25 mouse cellular contexts compared by ENCODE assay signal in the genomic region with DNA sequence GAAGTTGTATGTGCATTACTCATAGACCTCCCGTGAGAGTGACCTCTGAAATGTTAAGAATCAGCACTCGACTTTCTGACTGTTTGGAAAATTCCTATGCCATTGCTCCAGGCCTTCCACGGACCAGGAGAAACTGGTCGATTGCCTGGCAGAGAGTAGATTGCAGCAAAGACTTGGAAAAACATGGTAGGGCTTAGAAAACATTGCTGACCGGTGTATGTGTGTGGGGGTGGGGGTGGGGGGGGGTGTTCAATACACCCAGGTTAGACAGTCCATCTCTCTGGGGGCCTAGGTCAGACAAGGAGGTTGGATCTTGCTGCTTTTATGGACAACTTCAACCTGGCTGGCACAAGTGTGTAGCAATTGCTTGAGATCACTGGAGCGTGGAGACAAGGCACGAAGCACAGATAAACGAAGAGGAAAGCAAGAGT. TPM values are rescaled to one million over a fixed set of nuclear protein-coding genes. Genes with fewer than 3 reads are reported as not detected.
DNase-seq lines count a peak whose midpoint lies in the region; ATAC-seq and TF ChIP-seq lines count a peak whose summit lies in the region.
"Had no signal": no experiment of that assay in that cellular context is flagged by ENCODE, and none has a peak within 500 bp of the region (broad histone marks: within the 10 kb centered on the region; RNA-seq: fewer than 3 reads in every experiment).

No protein-coding gene starts in this region.

- intact Hi-C loops in gastrocnemius, postnatal 36 days (cut with DNase I): loop anchor here (5.0 kb wide), 1 partner anchor 106 kb away; a partner anchor contains a TSS

- H3K9ac ChIP-seq in stomach, postnatal 0 days (ENCODE audit: low read length): no peak overlapping the region
- H3K9ac ChIP-seq in forebrain, embryonic 16.5 days (replicated peaks; ENCODE audit: low read depth, low read length): no peak overlapping the region
- H3K9ac ChIP-seq: embryonic facial prominence, embryonic 12.5 days; hindbrain, embryonic 15.5 days; limb, embryonic 13.5 days; liver, embryonic 13.5 days; lung, embryonic 15.5 days had no signal

- H3K36me3 ChIP-seq in kidney, adult 2 months (ENCODE audit: control insufficient read depth, insufficient read depth, low read length): no peaks in the 10 kb centered on the region
- H3K36me3 ChIP-seq in stomach, postnatal 0 days (ENCODE audit: control insufficient read depth, insufficient read depth, low read length): no peaks in the 10 kb centered on the region
- no peaks in the 10 kb centered on the region for H3K36me3 ChIP-seq in forebrain, embryonic 16.5 days (ENCODE audit: control insufficient read depth, insufficient read depth)
- H3K36me3 ChIP-seq: embryonic facial prominence, embryonic 12.5 days; G1E; hindbrain, embryonic 15.5 days; limb, embryonic 13.5 days; liver, embryonic 13.5 days; lung, embryonic 15.5 days had no signal

- TF ChIP-seq POLR2A in kidney, adult 2 months (IDR thresholded peaks at IDR 0.05; ENCODE audit: low read depth, low read length): no peak

- H3K4me1 ChIP-seq in kidney, adult 2 months (ENCODE audit: control insufficient read depth, insufficient read depth, low read length): peaks cover 10% of the 10 kb centered on the region
- H3K4me1 ChIP-seq in stomach, postnatal 0 days (replicated peaks; ENCODE audit: control insufficient read depth, insufficient read depth): no peaks in the 10 kb centered on the region
- H3K4me1 ChIP-seq in forebrain, embryonic 16.5 days (replicated peaks; ENCODE audit: control insufficient read depth, insufficient read depth, low read length): no peaks in the 10 kb centered on the region
- H3K4me1 ChIP-seq: hindbrain, embryonic 15.5 days; lung, embryonic 15.5 days had no signal

- no peak for ATAC-seq in stomach, postnatal 0 days (ENCODE audit: low FRiP score, low TSS enrichment)
- ATAC-seq in forebrain, embryonic 16.5 days: no peak

- H3K4me2 ChIP-seq in stomach, postnatal 0 days (replicated peaks; ENCODE audit: low read depth): no peak overlapping the region
- H3K4me2 ChIP-seq in forebrain, embryonic 16.5 days (ENCODE audit: low read length): no peak overlapping the region
- H3K4me2 ChIP-seq: embryonic facial prominence, embryonic 12.5 days; hindbrain, embryonic 15.5 days; limb, embryonic 13.5 days; liver, embryonic 13.5 days; lung, embryonic 15.5 days; midbrain, embryonic 11.5 days had no signal

- 31% methylated on average over 8 of the region's 8 CpGs for WGBS in kidney, adult 2 months
- 60% methylated on average over 8 of the region's 8 CpGs for WGBS in stomach, postnatal 0 days
- WGBS in forebrain, embryonic 16.5 days: 74% methylated on average over 8 of the region's 8 CpGs

- no peak for TF ChIP-seq CTCF in kidney, adult 2 months (conservative IDR thresholded peaks at IDR 0.05; ENCODE audit: insufficient read depth, insufficient read length, low read depth, low read length)
- TF ChIP-seq CTCF in stomach, postnatal 0 days (IDR thresholded peaks at IDR 0.05; ENCODE audit: low read depth): no peak

- DNase-seq in adrenal gland, adult 2 months: peak; percentile 36
- no peak for DNase-seq in adrenal gland, postnatal 4 days (ENCODE audit: low spot score in 2 of 2)
- peak; percentile 68 for DNase-seq in NIH3T3 (ENCODE audit: low read depth)
- peak; percentile 69 for DNase-seq in kidney, adult 2 months
- peak; percentile 24 for DNase-seq in kidney, postnatal 10 days
- no peak for DNase-seq in gastrocnemius, postnatal 36 days
- no peak for DNase-seq in stomach, postnatal 0 days (ENCODE audit: low spot score)
- DNase-seq: cerebellum, adult 8-10 months; heart, postnatal 4 days; liver, embryonic 13.5 days; lung, postnatal 4 days; retina, postnatal 1 day; right cerebral cortex, postnatal 4 days had no signal

- no peak for TF ChIP-seq EP300 in stomach, postnatal 0 days (optimal IDR thresholded peaks at IDR 0.05)

- H3K27ac ChIP-seq in kidney, adult 2 months (ENCODE audit: insufficient read depth, low read depth, low read length): peak overlapping the region; percentile 61; the same call in 1 of the 2 replicates
- no peak overlapping the region for H3K27ac ChIP-seq in stomach, postnatal 0 days (replicated peaks)
- H3K27ac ChIP-seq in forebrain, embryonic 16.5 days (ENCODE audit: low read length): no peak overlapping the region
- H3K27ac ChIP-seq: embryonic facial prominence, embryonic 12.5 days; hindbrain, embryonic 15.5 days; limb, embryonic 13.5 days; liver, embryonic 13.5 days; lung, embryonic 15.5 days had no signal

- no peak overlapping the region for H3K4me3 ChIP-seq in kidney, adult 2 months (ENCODE audit: insufficient read depth, low read depth, low read length)
- no peak overlapping the region for H3K4me3 ChIP-seq in stomach, postnatal 0 days (ENCODE audit: low read depth, low read length)
- H3K4me3 ChIP-seq in forebrain, embryonic 16.5 days (replicated peaks; ENCODE audit: low read length): no peak overlapping the region
- H3K4me3 ChIP-seq: embryonic facial prominence, embryonic 12.5 days; hindbrain, embryonic 15.5 days; limb, embryonic 13.5 days; liver, embryonic 13.5 days; lung, embryonic 15.5 days had no signal

- H3K27me3 ChIP-seq in kidney, adult 2 months (replicated peaks; ENCODE audit: control insufficient read depth, insufficient read depth, low read length): no peaks in the 10 kb centered on the region
- H3K27me3 ChIP-seq in stomach, postnatal 0 days (ENCODE audit: control insufficient read depth, insufficient read depth, low read length): no peaks in the 10 kb centered on the region
- no peaks in the 10 kb centered on the region for H3K27me3 ChIP-seq in forebrain, embryonic 16.5 days (replicated peaks; ENCODE audit: control insufficient read depth, insufficient read depth, low read length)
- H3K27me3 ChIP-seq: embryonic facial prominence, embryonic 12.5 days; hindbrain, embryonic 15.5 days; limb, embryonic 13.5 days; liver, embryonic 13.5 days; lung, embryonic 15.5 days had no signal

- no peaks in the 10 kb centered on the region for H3K9me3 ChIP-seq in stomach, postnatal 0 days (ENCODE audit: control insufficient read depth, low read length)
- no peaks in the 10 kb centered on the region for H3K9me3 ChIP-seq in forebrain, embryonic 16.5 days (ENCODE audit: control insufficient read depth, low read length)
- H3K9me3 ChIP-seq: embryonic facial prominence, embryonic 12.5 days; G1E; hindbrain, embryonic 15.5 days; limb, embryonic 13.5 days; liver, embryonic 13.5 days; lung, embryonic 15.5 days had no signal

RNA-seq across cellular contexts. Expression of a gene that starts 23.2 kb away (rescaled TPM):
- total RNA-seq in adrenal gland, adult 2 months (2021): not detected
- not detected in 2 replicates for polyA plus RNA-seq in adrenal gland, adult 2 months (2012; rRNA removed)
- 1 to 10 TPM in 1 of 2 experiments, under 1 TPM in 1; 0.92 to 1.8 TPM for total RNA-seq in adrenal gland, postnatal 4 days (2021)
- polyA plus RNA-seq in kidney, adult 2 months (2012; rRNA removed): 0.55 TPM in 1 of 2 replicates, not detected in the other
- 10 to 100 TPM; 40.3 to 40.8 TPM for total RNA-seq in gastrocnemius, postnatal 36 days (2021)
- 0.17 TPM in 1 of 2 replicates, not detected in the other for polyA plus RNA-seq in stomach, postnatal 0 days (2015; fragmentation: Nextera tagmentation; extraction: Ambion mirVana)
- polyA plus RNA-seq in forebrain, embryonic 16.5 days (2015; fragmentation: Nextera tagmentation; extraction: Ambion mirVana): 1.1 and 1.4 TPM in 2 replicates
- total RNA-seq: common myeloid progenitor, adult 5-6 weeks; G1E; granulocyte monocyte progenitor cell, adult 5-6 weeks had no signal
- polyA plus RNA-seq: G1E; large intestine, adult 2 months; midbrain, embryonic 11.5 days; thymus, postnatal 0 days; urinary bladder, adult 2 months had no signal

Comparison
In these comparisons a context has a peak if more than half of its experiments do, and no peak if none do; other contexts are left out.
1. DNase-seq: peak in adrenal gland, adult 2 months (single experiment), NIH3T3 (single experiment), kidney, adult 2 months (single experiment) and kidney, postnatal 10 days (single experiment); none in adrenal gland, postnatal 4 days (0 of 2), gastrocnemius, postnatal 36 days (0 of 2) and stomach, postnatal 0 days (single experiment).